Mouse (Mus musculus): ENCODE measurements at regions not wholly inside any gene's neighbourhood (a gene's known extent, or its start where the extent isn't known, plus 50 kb on each side); places are given as distances from the start of the nearest gene placed in this dataset.

- no peak overlapping the region for H3K27ac ChIP-seq (replicated peaks; ENCODE audit: low read depth, low read length)
- H3K4me3 ChIP-seq (ENCODE audit: low read depth, low read length), result no peak overlapping the region
Measured at GRCm38 (mm10) chr12:94755754-94756153, 936.3 kb upstream of the Flrt2 start.

GRCm38 (mm10) chr12:94795913-94796615 is 896.0 kb upstream of the Flrt2 start:
- no peak overlapping the region for H3K27ac ChIP-seq (replicated peaks; ENCODE audit: low read depth, low read length)
- H3K4me1 ChIP-seq (ENCODE audit: control insufficient read depth, insufficient read depth, low read length), result 0 out of 2 replicates have a peak, but pooled peaks cover 3% of the 10 kb centered on the region
- H3K4me3 ChIP-seq (ENCODE audit: low read depth, low read length), result no peak overlapping the region
- 11% methylated on average over 5 of the region's 5 CpGs for WGBS
- H3K36me3 ChIP-seq (ENCODE audit: control insufficient read depth, insufficient read depth, low read length), result no peaks in the 10 kb centered on the region
- DNase-seq (ENCODE audit: low spot score), result no peak
- H3K9me3 ChIP-seq (ENCODE audit: control insufficient read depth, low read length), result no peaks in the 10 kb centered on the region
- H3K4me2 ChIP-seq (ENCODE audit: low read depth, severe bottlenecking), result no peak overlapping the region
- ATAC-seq (ENCODE audit: insufficient number of reproducible peaks, low FRiP score, low TSS enrichment, low read depth), result no peak; the same call in 1 of the 2 replicates
- no peaks in the 10 kb centered on the region for H3K27me3 ChIP-seq (ENCODE audit: control insufficient read depth, insufficient read depth, low read length)
- no peak overlapping the region for H3K9ac ChIP-seq (ENCODE audit: low read length)

More at GRCm38 (mm10) chr12:94755754-94756153, 936.3 kb upstream of the Flrt2 start:
- no peak for DNase-seq (ENCODE audit: low spot score)
- Histone ChIP-seq H3K4me1 (ENCODE audit: control insufficient read depth, insufficient read depth, low read length) (no peaks in the 10 kb centered on the region), H3K9ac (ENCODE audit: low read length) (no peak overlapping the region), H3K27me3 (ENCODE audit: control insufficient read depth, insufficient read depth, low read length) (no peaks in the 10 kb centered on the region), H3K36me3 (ENCODE audit: control insufficient read depth, insufficient read depth, low read length) (no peaks in the 10 kb centered on the region), H3K4me2 (ENCODE audit: low read depth, severe bottlenecking) (no peak overlapping the region), H3K9me3 (ENCODE audit: control insufficient read depth, low read length) (no peaks in the 10 kb centered on the region)
- no peak for ATAC-seq (ENCODE audit: insufficient number of reproducible peaks, low FRiP score, low TSS enrichment, low read depth)
- WGBS, result 90% methylated on average over 2 of the region's 2 CpGs

- Histone ChIP-seq H3K4me3 (ENCODE audit: low read depth, low read length) (no peak overlapping the region), H3K36me3 (ENCODE audit: control insufficient read depth, insufficient read depth, low read length) (no peaks in the 10 kb centered on the region), H3K4me2 (ENCODE audit: low read depth, severe bottlenecking) (no peak overlapping the region), H3K9me3 (ENCODE audit: control insufficient read depth, low read length) (no peaks in the 10 kb centered on the region), H3K27ac (replicated peaks; ENCODE audit: low read depth, low read length) (no peak overlapping the region), H3K27me3 (ENCODE audit: control insufficient read depth, insufficient read depth, low read length) (no peaks in the 10 kb centered on the region), H3K9ac (ENCODE audit: low read length) (no peak overlapping the region), H3K4me1 (ENCODE audit: control insufficient read depth, insufficient read depth, low read length) (no peaks in the 10 kb centered on the region)
- no peak for ATAC-seq (ENCODE audit: insufficient number of reproducible peaks, low FRiP score, low TSS enrichment, low read depth)
- WGBS, result 85% methylated on average over 1 of the region's 1 CpGs
- no peak for DNase-seq (ENCODE audit: low spot score)
Measured at GRCm38 (mm10) chr12:94804692-94805091, 887.3 kb upstream of the Flrt2 start.

- Histone ChIP-seq H3K36me3 (ENCODE audit: control insufficient read depth, insufficient read depth, low read length) (no peaks in the 10 kb centered on the region), H3K4me2 (ENCODE audit: low read depth, severe bottlenecking) (no peak overlapping the region), H3K4me3 (ENCODE audit: low read depth, low read length) (no peak overlapping the region), H3K9me3 (ENCODE audit: control insufficient read depth, low read length) (no peaks in the 10 kb centered on the region), H3K27ac (replicated peaks; ENCODE audit: low read depth, low read length) (no peak overlapping the region), H3K9ac (ENCODE audit: low read length) (no peak overlapping the region), H3K4me1 (ENCODE audit: control insufficient read depth, insufficient read depth, low read length) (no peaks in the 10 kb centered on the region), H3K27me3 (ENCODE audit: control insufficient read depth, insufficient read depth, low read length) (no peaks in the 10 kb centered on the region)
- ATAC-seq (ENCODE audit: insufficient number of reproducible peaks, low FRiP score, low TSS enrichment, low read depth) (no peak), DNase-seq (ENCODE audit: low spot score) (no peak)
- 66% methylated on average over 2 of the region's 2 CpGs for WGBS
Measured at GRCm38 (mm10) chr12:94831400-94831799, 860.6 kb upstream of the Flrt2 start.

GRCm38 (mm10) chr12:94862720-94863119 is 829.3 kb upstream of the Flrt2 start:
- Histone ChIP-seq H3K27me3 (ENCODE audit: control insufficient read depth, insufficient read depth, low read length) (no peaks in the 10 kb centered on the region), H3K4me1 (ENCODE audit: control insufficient read depth, insufficient read depth, low read length) (no peaks in the 10 kb centered on the region)
- DNase-seq (ENCODE audit: low spot score), result no peak

GRCm38 (mm10) chr12:94910816-94911215 is 781.2 kb upstream of the Flrt2 start:
- no peaks in the 10 kb centered on the region for H3K9me3 ChIP-seq (ENCODE audit: control insufficient read depth, low read length)
- H3K27ac ChIP-seq (replicated peaks; ENCODE audit: low read depth, low read length), result no peak overlapping the region
- H3K27me3 ChIP-seq (ENCODE audit: control insufficient read depth, insufficient read depth, low read length), result no peaks in the 10 kb centered on the region
- H3K4me2 ChIP-seq (ENCODE audit: low read depth, severe bottlenecking), result no peak overlapping the region
- DNase-seq (ENCODE audit: low spot score) (no peak), ATAC-seq (ENCODE audit: insufficient number of reproducible peaks, low FRiP score, low TSS enrichment, low read depth) (no peak)
- WGBS, result 81% methylated on average over 2 of the region's 2 CpGs
- H3K36me3 ChIP-seq (ENCODE audit: control insufficient read depth, insufficient read depth, low read length), result no peaks in the 10 kb centered on the region
- no peaks in the 10 kb centered on the region for H3K4me1 ChIP-seq (ENCODE audit: control insufficient read depth, insufficient read depth, low read length)
- H3K4me3 ChIP-seq (ENCODE audit: low read depth, low read length), result no peak overlapping the region
- H3K9ac ChIP-seq (ENCODE audit: low read length), result no peak overlapping the region

More at GRCm38 (mm10) chr12:94862720-94863119, 829.3 kb upstream of the Flrt2 start:
- H3K4me2 ChIP-seq (ENCODE audit: low read depth, severe bottlenecking), result no peak overlapping the region
- no peaks in the 10 kb centered on the region for H3K36me3 ChIP-seq (ENCODE audit: control insufficient read depth, insufficient read depth, low read length)
- no peak overlapping the region for H3K4me3 ChIP-seq (ENCODE audit: low read depth, low read length)
- no peaks in the 10 kb centered on the region for H3K9me3 ChIP-seq (ENCODE audit: control insufficient read depth, low read length)
- H3K27ac ChIP-seq (replicated peaks; ENCODE audit: low read depth, low read length), result no peak overlapping the region
- ATAC-seq (ENCODE audit: insufficient number of reproducible peaks, low FRiP score, low TSS enrichment, low read depth), result no peak
- no peak overlapping the region for H3K9ac ChIP-seq (ENCODE audit: low read length)

GRCm38 (mm10) chr12:94943067-94943466 is 749.0 kb upstream of the Flrt2 start:
- no peak overlapping the region for H3K4me3 ChIP-seq (ENCODE audit: low read depth, low read length)
- WGBS, result 50% methylated on average over 6 of the region's 6 CpGs

More at GRCm38 (mm10) chr12:94943067-94943466, 749.0 kb upstream of the Flrt2 start:
- ATAC-seq (ENCODE audit: insufficient number of reproducible peaks, low FRiP score, low TSS enrichment, low read depth) (no peak), DNase-seq (ENCODE audit: low spot score) (no peak)
- Histone ChIP-seq H3K27ac (replicated peaks; ENCODE audit: low read depth, low read length) (no peak overlapping the region), H3K4me1 (ENCODE audit: control insufficient read depth, insufficient read depth, low read length) (no peaks in the 10 kb centered on the region), H3K36me3 (ENCODE audit: control insufficient read depth, insufficient read depth, low read length) (no peaks in the 10 kb centered on the region), H3K9me3 (ENCODE audit: control insufficient read depth, low read length) (no peaks in the 10 kb centered on the region), H3K9ac (ENCODE audit: low read length) (no peak overlapping the region), H3K27me3 (ENCODE audit: control insufficient read depth, insufficient read depth, low read length) (no peaks in the 10 kb centered on the region), H3K4me2 (ENCODE audit: low read depth, severe bottlenecking) (no peak overlapping the region)
